Mouse (Mus musculus) left cerebral cortex, adult 6 months (tissue): Measurements from ENCODE around the gene Wdr20. TPM values are rescaled to one million over a fixed set of nuclear protein-coding genes. Genes with fewer than 3 reads are reported as not detected.

ENCODE experiments used
- long read RNA-seq, 2 experiments: library from polyadenylated mRNA; unstranded; transcript quantifications; one replicate each; pipeline ENCODE4 v2.0.0; 2019 to 2020
- polyA plus RNA-seq: library from polyadenylated mRNA; unstranded; fragments of <200 nt; fragmentation: Nextera tagmentation; gene quantifications from 2 replicates; pipeline ENCODE4 v1.2.3, GENCODE M21; 2021

The Wdr20 gene
- polyA plus RNA-seq = 12.6 and 14.7 TPM in 2 replicates
- long read RNA-seq, experiment 1, transcript Wdr20-201 (3 exons, 2,384 nt) = major isoform, 104 of 140 reads
- long read RNA-seq, experiment 1, partial matches to known transcripts = 2 of 140 reads
- long read RNA-seq, experiment 1, other reads (novel, unspliced or antisense) = 32 of 140 reads
- long read RNA-seq, experiment 2, transcript Wdr20-201 (3 exons, 2,384 nt) = major isoform, 17 of 24 reads
- long read RNA-seq, experiment 2, partial matches to known transcripts = 1 of 24 reads
- long read RNA-seq, experiment 2, other reads (novel, unspliced or antisense) = 6 of 24 reads

GRCm38 (mm10) chr12:110737170-110738157 is at the start of gene Wdr20:
TSS of gene Wdr20 (plus strand) at chr12:110737944.

GRCm38 (mm10) chr12:110702556-110702955 is 35.2 kb upstream of the Wdr20 start, which contains the start of gene Hsp90aa1:
TSS of gene Hsp90aa1 (minus strand) at chr12:110702728.

GRCm38 (mm10) chr12:110840348-110841198 is 102.8 kb downstream of the Wdr20 start, which contains the start of gene Mok:
TSS of gene Mok (minus strand) at chr12:110840939.

GRCm38 (mm10) chr12:110850010-110850928 is 112.5 kb downstream of the Wdr20 start, which contains the start of gene Zfp839:
TSS of gene Zfp839 (plus strand) at chr12:110850253.

Other genes starting within 250 kb of the Wdr20 start
- 32.0 and 42.2 TPM in 2 replicates for gene Dync1h1, start 136.5 kb upstream of the Wdr20 start, polyA plus RNA-seq
- gene 1700001K19Rik, start 55.3 kb upstream of the Wdr20 start, polyA plus RNA-seq = not detected in 2 replicates
- 627 and 883 TPM in 2 replicates for gene Hsp90aa1, start 35.2 kb upstream of the Wdr20 start, polyA plus RNA-seq
- 5.7 and 6.1 TPM in 2 replicates for gene Mok, start 103.0 kb downstream of the Wdr20 start, polyA plus RNA-seq
- gene Zfp839, start 112.3 kb downstream of the Wdr20 start, polyA plus RNA-seq = 1.4 and 3.9 TPM in 2 replicates
- 84.5 and 119 TPM in 2 replicates for gene Cinp, start 151.2 kb downstream of the Wdr20 start, polyA plus RNA-seq
- gene Tecpr2, start 151.3 kb downstream of the Wdr20 start, polyA plus RNA-seq = 7.2 and 8.1 TPM in 2 replicates
- 30.2 and 38.4 TPM in 2 replicates for gene Ankrd9, start 241.1 kb downstream of the Wdr20 start, polyA plus RNA-seq